24 mouse cellular contexts compared by ENCODE assay signal in the genomic region with DNA sequence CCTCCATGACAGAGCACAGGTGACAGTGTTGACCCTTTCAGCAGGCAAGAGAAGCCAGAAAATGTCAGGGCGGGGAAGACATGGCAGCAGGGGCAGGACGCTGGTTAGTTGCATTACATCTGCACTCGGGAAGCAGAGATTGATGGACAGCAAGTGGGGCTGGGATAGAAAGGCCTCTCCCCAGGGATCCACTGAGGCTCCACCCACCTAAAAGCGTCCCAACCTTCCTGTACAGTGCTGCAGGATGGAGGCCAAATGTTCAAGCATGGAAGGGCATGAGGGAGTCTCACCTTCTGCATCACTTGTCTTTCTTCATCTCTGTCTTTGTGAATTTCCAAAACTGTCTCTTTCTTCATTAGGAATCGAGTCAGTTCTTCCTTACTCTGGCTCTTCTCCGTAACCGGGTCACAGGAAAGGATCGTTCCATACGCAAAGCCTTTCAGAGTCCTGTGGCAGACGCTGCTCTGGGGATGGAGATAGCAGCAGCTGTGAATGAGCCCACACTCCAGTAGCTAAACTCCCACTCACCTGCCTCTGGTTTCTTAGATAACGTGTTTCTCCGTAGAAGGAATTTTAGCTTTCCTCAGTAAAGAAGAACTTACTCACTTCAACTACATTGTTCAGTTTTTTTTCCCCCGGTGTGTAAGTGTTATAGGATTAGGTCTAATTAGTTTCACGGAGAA. TPM values are rescaled to one million over a fixed set of nuclear protein-coding genes. Genes with fewer than 3 reads are reported as not detected.
A peak's percentile ranks its signal among the peaks of the same experiment; 100 is the strongest.
DNase-seq lines count a peak whose midpoint lies in the region; ATAC-seq and TF ChIP-seq lines count a peak whose summit lies in the region.
"Had no signal": no experiment of that assay in that cellular context is flagged by ENCODE, and none has a peak within 500 bp of the region (broad histone marks: within the 10 kb centered on the region; RNA-seq: fewer than 3 reads in every experiment).

No protein-coding gene starts in this region.

- H3K27ac ChIP-seq in lung, embryonic 15.5 days = peak overlapping the region; percentile 20; the same call in 1 of the 2 replicates
- H3K27ac ChIP-seq in lung, postnatal 0 days (ENCODE audit: low read length) = no peak overlapping the region
- H3K27ac ChIP-seq: forebrain, embryonic 12.5 days; heart, embryonic 15.5 days; hindbrain, embryonic 13.5 days; kidney, embryonic 15.5 days; limb, embryonic 15.5 days; liver, embryonic 14.5 days; midbrain, embryonic 10.5 days; stomach, postnatal 0 days had no signal

- no peak overlapping the region for H3K9ac ChIP-seq in lung, embryonic 15.5 days
- no peak overlapping the region for H3K9ac ChIP-seq in lung, postnatal 0 days (replicated peaks; ENCODE audit: low read depth)
- H3K9ac ChIP-seq: forebrain, embryonic 12.5 days; heart, embryonic 15.5 days; hindbrain, embryonic 13.5 days; kidney, embryonic 15.5 days; limb, embryonic 15.5 days; liver, embryonic 14.5 days had no signal

- no peaks in the 10 kb centered on the region for H3K9me3 ChIP-seq in lung, embryonic 15.5 days
- no peaks in the 10 kb centered on the region for H3K9me3 ChIP-seq in lung, postnatal 0 days (ENCODE audit: low read length)
- H3K9me3 ChIP-seq: forebrain, embryonic 12.5 days; heart, embryonic 15.5 days; hindbrain, embryonic 13.5 days; kidney, embryonic 15.5 days; limb, embryonic 15.5 days; midbrain, embryonic 10.5 days had no signal

- no peak for ATAC-seq in lung, embryonic 15.5 days (ENCODE audit: borderline replicate concordance, extremely low read depth, low FRiP score, low TSS enrichment)
- ATAC-seq in lung, postnatal 0 days = no peak
- ATAC-seq: midbrain, embryonic 16.5 days had no signal

- peaks cover 51% of the 10 kb centered on the region for H3K4me1 ChIP-seq in lung, embryonic 15.5 days
- no peaks in the 10 kb centered on the region; the same call in 1 of the 2 replicates for H3K4me1 ChIP-seq in lung, postnatal 0 days (ENCODE audit: insufficient read depth, low read depth, low read length)
- H3K4me1 ChIP-seq: heart, embryonic 15.5 days; hindbrain, embryonic 13.5 days had no signal

- 0 out of 2 replicates have a peak, but pooled peaks cover 2% of the 10 kb centered on the region for H3K36me3 ChIP-seq in lung, embryonic 15.5 days
- H3K36me3 ChIP-seq in lung, postnatal 0 days (ENCODE audit: insufficient read depth, low read length) = 0 out of 2 replicates have a peak, but pooled peaks cover 4% of the 10 kb centered on the region
- H3K36me3 ChIP-seq: heart, embryonic 15.5 days had no signal

- TF ChIP-seq CTCF in lung, postnatal 0 days (IDR thresholded peaks at IDR 0.05) = no peak

- no peak for TF ChIP-seq EP300 in lung, postnatal 0 days (IDR thresholded peaks at IDR 0.05)

- DNase-seq in frontal cortex, postnatal 36 days (ENCODE audit: low spot score in 2 of 2) = peak; percentile 9 to 42
- DNase-seq in frontal cortex, postnatal 10 days (ENCODE audit: low spot score in 2 of 2) = no peak
- DNase-seq in lung, postnatal 0 days (ENCODE audit: low spot score) = no peak
- peak; percentile 72 for DNase-seq in brain, adult 2 months (ENCODE audit: low read depth, low spot score)
- DNase-seq in kidney, postnatal 14 days = no peak
- no peak for DNase-seq in cerebellum, postnatal 36 days
- DNase-seq: adrenal gland, postnatal 10 days; B cell, adult 2 months; cerebellum, adult 2 months; gastrocnemius, postnatal 36 days; heart, postnatal 36 days; kidney, adult 11 months; kidney, postnatal 4 days had no signal

- WGBS in lung, embryonic 15.5 days = 48% methylated on average over 14 of the region's 14 CpGs
- 53% methylated on average over 14 of the region's 14 CpGs for WGBS in lung, postnatal 0 days

- no peak overlapping the region for H3K4me2 ChIP-seq in lung, embryonic 15.5 days
- H3K4me2 ChIP-seq in lung, postnatal 0 days (replicated peaks; ENCODE audit: low read depth, low read length) = no peak overlapping the region
- H3K4me2 ChIP-seq: forebrain, embryonic 12.5 days; heart, embryonic 15.5 days; hindbrain, embryonic 13.5 days; kidney, embryonic 15.5 days; limb, embryonic 15.5 days had no signal

- no peak overlapping the region for H3K4me3 ChIP-seq in lung, embryonic 15.5 days
- H3K4me3 ChIP-seq in lung, postnatal 0 days (ENCODE audit: low read depth, low read length) = no peak overlapping the region
- H3K4me3 ChIP-seq: forebrain, embryonic 12.5 days; heart, embryonic 15.5 days; hindbrain, embryonic 13.5 days; kidney, embryonic 15.5 days; limb, embryonic 15.5 days; midbrain, embryonic 10.5 days had no signal

- no peaks in the 10 kb centered on the region for H3K27me3 ChIP-seq in lung, embryonic 15.5 days
- H3K27me3 ChIP-seq in lung, postnatal 0 days (replicated peaks; ENCODE audit: insufficient read depth, low read length) = no peaks in the 10 kb centered on the region
- H3K27me3 ChIP-seq: CH12.LX; forebrain, embryonic 12.5 days; heart, embryonic 15.5 days; hindbrain, embryonic 13.5 days; kidney, embryonic 15.5 days; limb, embryonic 15.5 days had no signal

RNA-seq across cellular contexts. Expression of gene Mipep, which starts 57.7 kb away (rescaled TPM):
- polyA plus RNA-seq in lung, embryonic 15.5 days (2015; fragmentation: Nextera tagmentation; extraction: Ambion mirVana) = 23.6 and 25.4 TPM in 2 replicates
- 7.7 and 9.9 TPM in 2 replicates for polyA plus RNA-seq in lung, postnatal 0 days (2015; fragmentation: Nextera tagmentation; extraction: Ambion mirVana)

Comparison
In these comparisons a context has a peak if more than half of its experiments do, and no peak if none do; other contexts are left out.
1. DNase-seq: peak in frontal cortex, postnatal 36 days (2 of 2) and brain, adult 2 months (single experiment); none in frontal cortex, postnatal 10 days (0 of 2), lung, postnatal 0 days (single experiment), kidney, postnatal 14 days (single experiment) and cerebellum, postnatal 36 days (0 of 2).